Mouse (Mus musculus) MEL (cell line): ENCODE data around the gene Ldhc.

Experiments used
- CTCF ChIP-seq, 3 experiments: IDR thresholded peaks in 2 of 3; conservative IDR thresholded peaks in 1 of 3; 2 replicates each; pipeline ENCODE4 v1.5.1; 2011 to 2012; ENCODE audit warnings: low read length in 3 of 3, low read depth in 2 of 3, mild to moderate bottlenecking in 2 of 3, improper control_type of control experiment in 1 of 3, inconsistent platforms in 1 of 3, mixed read lengths in 1 of 3, moderate library complexity in 1 of 3; ENCODE audit not compliant: control insufficient read depth in 1 of 3, insufficient read depth in 1 of 3, poor library complexity in 1 of 3, severe bottlenecking in 1 of 3
- EP300 ChIP-seq, 2 experiments: IDR thresholded peaks; 2 replicates each; pipeline ENCODE4 v1.6.1; 2011; ENCODE audit warnings: improper control_type of control experiment in 2 of 2, low read length in 2 of 2, low read depth in 1 of 2, mild to moderate bottlenecking in 1 of 2
- ETS1 ChIP-seq: IDR thresholded peaks from 2 replicates; pipeline ENCODE4 v1.6.1; 2012; ENCODE audit warnings: low read depth, mild to moderate bottlenecking, inconsistent platforms, low read length, improper control_type of control experiment, moderate library complexity
- GATA1 ChIP-seq: IDR thresholded peaks from 2 replicates; pipeline ENCODE4 v1.6.1; 2011; ENCODE audit warnings: low read depth, low read length, improper control_type of control experiment
- HCFC1 ChIP-seq: IDR thresholded peaks from 2 replicates; pipeline ENCODE4 v1.6.1; 2012; ENCODE audit warnings: low read depth, mild to moderate bottlenecking, inconsistent platforms, low read length, improper control_type of control experiment, moderate library complexity
- JUND ChIP-seq: IDR thresholded peaks from 2 replicates; pipeline ENCODE4 v1.6.1; 2011; ENCODE audit warnings: low read depth, mild to moderate bottlenecking, improper control_type of control experiment, low read length
- MXI1 ChIP-seq: IDR thresholded peaks from 2 replicates; pipeline ENCODE4 v1.6.1; 2011; ENCODE audit warnings: mild to moderate bottlenecking, low read depth, low read length, improper control_type of control experiment
- POLR2A ChIP-seq, 2 experiments: IDR thresholded peaks; 2 replicates each; pipeline ENCODE4 v1.6.1; 2011 to 2012; ENCODE audit warnings: low read length in 2 of 2, mild to moderate bottlenecking in 2 of 2, control low read depth in 1 of 2, improper control_type of control experiment in 1 of 2, low read depth in 1 of 2, moderate library complexity in 1 of 2; ENCODE audit not compliant: control insufficient read depth in 1 of 2, insufficient read depth in 1 of 2, poor library complexity in 1 of 2
- RCOR1 ChIP-seq: IDR thresholded peaks from 2 replicates; pipeline ENCODE4 v1.6.1; 2012; ENCODE audit warnings: low read depth, mild to moderate bottlenecking, inconsistent platforms, low read length, improper control_type of control experiment
- ZKSCAN1 ChIP-seq: IDR thresholded peaks from 2 replicates; pipeline ENCODE4 v1.6.1; 2012; ENCODE audit warnings: low read depth, mild to moderate bottlenecking, inconsistent platforms, low read length, improper control_type of control experiment, moderate library complexity

DNA sequence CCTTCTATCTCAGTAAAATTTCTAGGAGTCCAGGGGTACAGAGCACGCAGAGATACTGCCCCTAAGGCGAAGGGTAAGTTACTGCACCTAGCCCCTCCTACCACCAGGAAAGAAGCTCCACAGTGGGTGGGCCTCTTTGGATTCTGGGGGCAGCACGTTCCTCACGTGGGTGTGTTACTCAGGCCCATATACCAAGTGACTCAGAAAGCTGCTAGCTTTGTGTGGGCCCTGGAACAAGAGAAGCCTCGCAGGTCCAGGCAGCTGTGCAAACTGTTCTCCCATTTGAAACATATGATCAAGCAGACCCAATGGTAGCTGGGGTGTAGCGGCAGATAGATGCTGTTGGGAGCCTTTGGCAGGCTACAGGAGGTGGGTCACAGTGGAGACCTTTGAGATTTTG is 2.0 kb upstream of the Ldhc start:
- TF ChIP-seq MXI1 (no peak), GATA1 (no peak), CTCF (IDR thresholded peaks at IDR 0.05 in 2 of 3, conservative IDR thresholded peaks at IDR 0.05 in 1 of 3; ENCODE audit: control insufficient read depth in 1 of 3, insufficient read depth in 1 of 3, low read depth in 2 of 3, low read length in 3 of 3, poor library complexity in 1 of 3, severe bottlenecking in 1 of 3) (no peak), HCFC1 (no peak), POLR2A (IDR thresholded peaks at IDR 0.05; ENCODE audit: control insufficient read depth in 1 of 2, insufficient read depth in 1 of 2, low read depth in 1 of 2, low read length in 2 of 2, poor library complexity in 1 of 2) (no peak), ETS1 (no peak), ZKSCAN1 (no peak), RCOR1 (no peak), JUND (no peak), EP300 (IDR thresholded peaks at IDR 0.05; ENCODE audit: low read depth in 1 of 2, low read length in 2 of 2) (no peak)
